19 mouse cellular contexts compared by ENCODE assay signal in genomic region chr5:131293726-131294449, GRCm38 (mm10). TPM values are rescaled to one million over a fixed set of nuclear protein-coding genes. Genes with fewer than 3 reads are reported as not detected.
DNase-seq lines count a peak whose midpoint lies in the region; ATAC-seq and TF ChIP-seq lines count a peak whose summit lies in the region.
"Had no signal": no experiment of that assay in that cellular context is flagged by ENCODE, and none has a peak within 500 bp of the region (broad histone marks: within the 10 kb centered on the region; RNA-seq: fewer than 3 reads in every experiment).

No protein-coding gene starts in this region.

- no peaks in the 10 kb centered on the region for H3K36me3 ChIP-seq in forebrain, embryonic 14.5 days (ENCODE audit: control insufficient read depth, insufficient read depth, low read length)
- H3K36me3 ChIP-seq in forebrain, embryonic 12.5 days (replicated peaks) = no peaks in the 10 kb centered on the region
- H3K36me3 ChIP-seq in kidney, embryonic 14.5 days (ENCODE audit: control insufficient read depth, insufficient read depth, low read length) = no peaks in the 10 kb centered on the region
- no peaks in the 10 kb centered on the region for H3K36me3 ChIP-seq in neural tube, embryonic 13.5 days
- no peaks in the 10 kb centered on the region for H3K36me3 ChIP-seq in neural tube, embryonic 15.5 days
- H3K36me3 ChIP-seq: embryonic facial prominence, embryonic 10.5 days; stomach, embryonic 15.5 days had no signal

- H3K4me1 ChIP-seq in forebrain, embryonic 14.5 days (ENCODE audit: control insufficient read depth, insufficient read depth, low read length) = no peaks in the 10 kb centered on the region
- H3K4me1 ChIP-seq in forebrain, embryonic 12.5 days = no peaks in the 10 kb centered on the region
- no peaks in the 10 kb centered on the region for H3K4me1 ChIP-seq in kidney, embryonic 14.5 days (ENCODE audit: control insufficient read depth, insufficient read depth, low read length)
- H3K4me1 ChIP-seq in neural tube, embryonic 13.5 days (replicated peaks) = 0 out of 2 replicates have a peak, but pooled peaks cover 6% of the 10 kb centered on the region
- H3K4me1 ChIP-seq in neural tube, embryonic 15.5 days = no peaks in the 10 kb centered on the region
- H3K4me1 ChIP-seq: megakaryocyte, embryonic 14.5 days; stomach, embryonic 15.5 days had no signal

- H3K9me3 ChIP-seq in forebrain, embryonic 14.5 days (replicated peaks; ENCODE audit: control insufficient read depth, low read length) = no peaks in the 10 kb centered on the region
- H3K9me3 ChIP-seq in forebrain, embryonic 12.5 days = no peaks in the 10 kb centered on the region
- H3K9me3 ChIP-seq in kidney, embryonic 14.5 days (ENCODE audit: control insufficient read depth, low read length) = no peaks in the 10 kb centered on the region
- H3K9me3 ChIP-seq in neural tube, embryonic 13.5 days = no peaks in the 10 kb centered on the region
- no peaks in the 10 kb centered on the region for H3K9me3 ChIP-seq in neural tube, embryonic 15.5 days (replicated peaks)
- H3K9me3 ChIP-seq: embryonic facial prominence, embryonic 10.5 days; stomach, embryonic 15.5 days had no signal

- WGBS in forebrain, embryonic 14.5 days = 69% methylated on average over 16 of the region's 16 CpGs
- 83% methylated on average over 16 of the region's 16 CpGs for WGBS in forebrain, embryonic 12.5 days
- 57% methylated on average over 16 of the region's 16 CpGs for WGBS in kidney, embryonic 14.5 days
- 74% methylated on average over 16 of the region's 16 CpGs for WGBS in neural tube, embryonic 13.5 days
- 62% methylated on average over 16 of the region's 16 CpGs for WGBS in neural tube, embryonic 15.5 days

- peak; percentile 54; the same call in 1 of the 2 replicates for ATAC-seq in forebrain, embryonic 14.5 days
- ATAC-seq in forebrain, embryonic 12.5 days (ENCODE audit: low FRiP score) = no peak
- ATAC-seq in kidney, embryonic 14.5 days (ENCODE audit: low FRiP score, low TSS enrichment) = 0 out of 2 replicates have a peak, but pooled peaks have one; percentile 57
- no peak for ATAC-seq in neural tube, embryonic 13.5 days (ENCODE audit: low read depth)
- ATAC-seq in neural tube, embryonic 15.5 days (ENCODE audit: low FRiP score) = no peak
- ATAC-seq: CD4-positive, CD25-positive, alpha-beta regulatory T cell, adult 4 months had no signal

- H3K9ac ChIP-seq in forebrain, embryonic 14.5 days (ENCODE audit: low read length) = no peak overlapping the region
- no peak overlapping the region for H3K9ac ChIP-seq in forebrain, embryonic 12.5 days
- no peak overlapping the region for H3K9ac ChIP-seq in kidney, embryonic 14.5 days (ENCODE audit: low read depth, low read length)
- H3K9ac ChIP-seq in neural tube, embryonic 13.5 days = no peak overlapping the region
- no peak overlapping the region for H3K9ac ChIP-seq in neural tube, embryonic 15.5 days (replicated peaks)
- H3K9ac ChIP-seq: stomach, embryonic 15.5 days had no signal

- H3K4me3 ChIP-seq in forebrain, embryonic 14.5 days (ENCODE audit: low read depth, low read length) = no peak overlapping the region
- H3K4me3 ChIP-seq in forebrain, embryonic 12.5 days (replicated peaks) = no peak overlapping the region
- no peak overlapping the region for H3K4me3 ChIP-seq in kidney, embryonic 14.5 days (ENCODE audit: low read length)
- no peak overlapping the region for H3K4me3 ChIP-seq in neural tube, embryonic 13.5 days
- no peak overlapping the region for H3K4me3 ChIP-seq in neural tube, embryonic 15.5 days (replicated peaks)
- H3K4me3 ChIP-seq: embryonic facial prominence, embryonic 10.5 days; megakaryocyte, embryonic 14.5 days; stomach, embryonic 15.5 days had no signal

- no peak overlapping the region for H3K27ac ChIP-seq in forebrain, embryonic 14.5 days (ENCODE audit: low read depth, low read length)
- no peak overlapping the region for H3K27ac ChIP-seq in forebrain, embryonic 12.5 days
- H3K27ac ChIP-seq in kidney, embryonic 14.5 days (ENCODE audit: low read depth, low read length) = no peak overlapping the region
- H3K27ac ChIP-seq in neural tube, embryonic 13.5 days (replicated peaks) = 0 out of 2 replicates have a peak overlapping the region, but pooled peaks have one; percentile 33
- H3K27ac ChIP-seq in neural tube, embryonic 15.5 days (replicated peaks) = no peak overlapping the region
- H3K27ac ChIP-seq: embryonic facial prominence, embryonic 10.5 days; stomach, embryonic 15.5 days had no signal

- TF ChIP-seq CTCF in brain, embryonic 14.5 days (IDR thresholded peaks at IDR 0.05; ENCODE audit: borderline replicate concordance, extremely low read depth, insufficient read depth, insufficient read length) = no peak

- DNase-seq in forebrain, embryonic 14.5 days (ENCODE audit: low spot score) = peak; percentile 48
- DNase-seq in kidney, adult 9 months = no peak
- peak; percentile 71 for DNase-seq in brain, embryonic 14.5 days (ENCODE audit: low read depth)
- DNase-seq in MN1 (ENCODE audit: low spot score) = no peak
- DNase-seq: adrenal gland, postnatal 36 days; cerebellum, adult 9-10 months; gastrocnemius, postnatal 25 days; kidney, adult 11 months; lung, adult 2 months; midbrain, embryonic 14.5 days had no signal

- TF ChIP-seq POLR2A in brain, embryonic 14.5 days (IDR thresholded peaks at IDR 0.05; ENCODE audit: borderline replicate concordance, extremely low read depth, insufficient read depth, insufficient read length, poor library complexity, severe bottlenecking) = no peak

- H3K4me2 ChIP-seq in forebrain, embryonic 14.5 days (ENCODE audit: low read length) = no peak overlapping the region
- no peak overlapping the region for H3K4me2 ChIP-seq in forebrain, embryonic 12.5 days
- H3K4me2 ChIP-seq in kidney, embryonic 14.5 days (replicated peaks; ENCODE audit: low read depth, low read length) = no peak overlapping the region
- H3K4me2 ChIP-seq in neural tube, embryonic 13.5 days = no peak overlapping the region
- H3K4me2 ChIP-seq in neural tube, embryonic 15.5 days = no peak overlapping the region
- H3K4me2 ChIP-seq: liver, embryonic 11.5 days; stomach, embryonic 15.5 days had no signal

- no peaks in the 10 kb centered on the region for H3K27me3 ChIP-seq in forebrain, embryonic 14.5 days (replicated peaks; ENCODE audit: control insufficient read depth, insufficient read depth, low read length)
- H3K27me3 ChIP-seq in forebrain, embryonic 12.5 days = no peaks in the 10 kb centered on the region
- H3K27me3 ChIP-seq in kidney, embryonic 14.5 days (ENCODE audit: control insufficient read depth, insufficient read depth, low read length) = no peaks in the 10 kb centered on the region; the same call in 1 of the 2 replicates
- no peaks in the 10 kb centered on the region for H3K27me3 ChIP-seq in neural tube, embryonic 13.5 days
- H3K27me3 ChIP-seq in neural tube, embryonic 15.5 days (replicated peaks) = no peaks in the 10 kb centered on the region
- H3K27me3 ChIP-seq: megakaryocyte, embryonic 14.5 days; stomach, embryonic 15.5 days had no signal

RNA-seq across cellular contexts. Expression of gene Galnt17, which starts 14.4 kb away (rescaled TPM):
- polyA plus RNA-seq in forebrain, embryonic 14.5 days (2014; fragmentation: Nextera tagmentation; extraction: Ambion mirVana) = 3.6 and 7.2 TPM in 2 replicates
- 2.6 and 3.5 TPM in 2 replicates for polyA plus RNA-seq in forebrain, embryonic 12.5 days (2016; fragmentation: Nextera tagmentation; extraction: Ambion mirVana)
- polyA plus RNA-seq in kidney, embryonic 14.5 days (2014; fragmentation: Nextera tagmentation; extraction: Ambion mirVana) = 1.3 and 2.3 TPM in 2 replicates
- 9.6 and 10.7 TPM in 2 replicates for polyA plus RNA-seq in neural tube, embryonic 13.5 days (2015; fragmentation: Nextera tagmentation; extraction: Ambion mirVana)
- 9.0 and 10.5 TPM in 2 replicates for polyA plus RNA-seq in neural tube, embryonic 15.5 days (2015; fragmentation: Nextera tagmentation; extraction: Ambion mirVana)
- 11.7 and 15.3 TPM in 2 replicates for polyA plus RNA-seq in brain, embryonic 14.5 days (2012; rRNA removed)
- polyA plus RNA-seq: CD4-positive, CD25-positive, alpha-beta regulatory T cell, adult 4 months had no signal

Comparison
In these comparisons a context has a peak if more than half of its experiments do, and no peak if none do; other contexts are left out.
1. ATAC-seq: peak in forebrain, embryonic 14.5 days (single experiment) and kidney, embryonic 14.5 days (single experiment); none in forebrain, embryonic 12.5 days (single experiment), neural tube, embryonic 13.5 days (single experiment) and neural tube, embryonic 15.5 days (single experiment).
2. DNase-seq: peak in forebrain, embryonic 14.5 days (single experiment) and brain, embryonic 14.5 days (single experiment); none in kidney, adult 9 months (single experiment) and MN1 (single experiment).